Mouse (Mus musculus) E14TG2a.4 (cell line): ENCODE data around the gene Dcun1d4.

Experiments used
- CTCF ChIP-seq: conservative IDR thresholded peaks from 2 replicates; pipeline ENCODE4 v1.5.1; 2014; ENCODE audit warnings: low read length
- NANOG ChIP-seq: IDR thresholded peaks from 2 replicates; pipeline ENCODE4 v1.6.1; 2014; ENCODE audit warnings: borderline replicate concordance, low read length, mixed read lengths
- POU5F1 ChIP-seq: IDR thresholded peaks from 2 replicates; pipeline ENCODE4 v1.6.1; 2014; ENCODE audit warnings: low read length, borderline replicate concordance

DNA sequence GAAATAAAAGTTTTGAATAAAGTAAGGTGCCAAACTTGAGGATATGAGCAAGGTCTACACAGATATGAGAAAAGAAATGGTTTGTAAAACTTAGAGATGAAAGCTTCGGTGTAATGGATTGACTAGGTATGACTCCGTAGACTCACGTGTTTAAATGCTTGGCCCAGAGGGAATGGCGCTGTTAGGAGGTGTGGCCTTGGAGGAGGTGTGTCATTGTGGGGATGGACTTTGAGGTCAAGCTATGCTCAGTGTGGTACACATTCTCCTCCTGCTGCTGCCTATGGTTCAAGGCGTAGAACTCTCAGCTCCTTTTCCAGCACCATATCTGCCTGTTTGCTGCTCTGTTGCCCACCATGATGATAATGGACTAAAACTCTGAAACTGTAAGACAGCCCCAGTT is 36.5 kb downstream of the Dcun1d4 start:
- TF ChIP-seq POU5F1 (no peak), CTCF (no peak), NANOG (no peak)
